8 mouse cellular contexts compared by ENCODE assay signal in the genomic region with DNA sequence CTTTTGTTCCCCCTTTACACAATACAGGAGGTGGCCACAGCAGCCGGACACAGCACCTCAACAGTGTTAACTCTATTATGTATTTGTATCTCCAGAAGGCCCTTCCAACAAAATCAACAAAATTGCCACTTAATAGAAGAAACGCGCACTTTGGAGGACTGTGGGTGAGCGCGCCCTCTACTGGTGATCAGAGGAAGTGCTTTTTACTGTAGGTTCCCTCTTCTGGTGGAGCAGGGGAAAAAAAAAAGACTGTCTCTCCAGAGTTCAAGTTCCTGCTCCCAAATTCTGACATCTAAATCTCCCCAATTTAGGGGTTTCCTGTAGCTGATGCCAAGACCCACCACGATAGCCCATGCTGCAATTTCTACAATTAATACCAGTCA. TPM values are rescaled to one million over a fixed set of nuclear protein-coding genes. Genes with fewer than 3 reads are reported as not detected.
A peak's percentile ranks its signal among the peaks of the same experiment; 100 is the strongest.
DNase-seq lines count a peak whose midpoint lies in the region; ATAC-seq and TF ChIP-seq lines count a peak whose summit lies in the region.

No protein-coding gene starts in this region.

- H3K4me2 ChIP-seq in lung, embryonic 16.5 days (ENCODE audit: low read depth, low read length) = peak overlapping the region; percentile 36

- H3K27me3 ChIP-seq in C2C12 (ENCODE audit: control insufficient read depth, insufficient read depth, insufficient read length) = no peaks in the 10 kb centered on the region
- H3K27me3 ChIP-seq in lung, embryonic 16.5 days (ENCODE audit: control insufficient read depth, insufficient read depth, low read depth, low read length) = no peaks in the 10 kb centered on the region

- intact Hi-C loops in gastrocnemius, postnatal 36 days (cut with DNase I) = loop anchor here (2.0 to 10.0 kb wide), 4 partner anchors 94 to 504 kb away; no protein-coding TSS in a partner anchor

- peak; percentile 24 for ATAC-seq in lung, embryonic 16.5 days (ENCODE audit: low read depth)

- H3K4me3 ChIP-seq in C2C12 (ENCODE audit: insufficient read depth, poor library complexity, severe bottlenecking) = no peak overlapping the region
- H3K4me3 ChIP-seq in lung, embryonic 16.5 days (ENCODE audit: low read length) = no peak overlapping the region

- H3K9ac ChIP-seq in lung, embryonic 16.5 days (ENCODE audit: low read length) = no peak overlapping the region

- H3K9me3 ChIP-seq in lung, embryonic 16.5 days (ENCODE audit: control insufficient read depth, low read length) = no peaks in the 10 kb centered on the region

- peak; percentile 39 for TF ChIP-seq CTCF in C2C12 (IDR thresholded peaks at IDR 0.05; ENCODE audit: control insufficient read depth, insufficient read depth, insufficient read length)

- H3K79me2 ChIP-seq in C2C12 (ENCODE audit: control insufficient read depth, insufficient read depth) = no peaks in the 10 kb centered on the region

- H3K27ac ChIP-seq in lung, embryonic 16.5 days (ENCODE audit: low read length) = no peak overlapping the region

- DNase-seq in R1 (ENCODE audit: low read depth, low spot score) = peak; percentile 77
- peak; percentile 66 to 85 for DNase-seq in cerebellum, postnatal 4 days (ENCODE audit: low spot score in 2 of 2)
- peak; percentile 57 to 66 for DNase-seq in gastrocnemius, postnatal 36 days
- peak; percentile 84 to 86 for DNase-seq in kidney, postnatal 4 days
- peak; percentile 80 to 84 for DNase-seq in right cerebral cortex, adult 2 months (ENCODE audit: low spot score in 2 of 2)
- peak; percentile 80 for DNase-seq in urinary bladder, postnatal 25 days (ENCODE audit: low spot score)

- no peak overlapping the region for H3ac ChIP-seq in C2C12 (ENCODE audit: control insufficient read depth, insufficient read length, low read depth)

- 3% methylated on average over 6 of the region's 6 CpGs for WGBS in lung, embryonic 16.5 days

- H3K36me3 ChIP-seq in C2C12 (ENCODE audit: control insufficient read depth, insufficient read depth) = peaks cover 3% of the 10 kb centered on the region
- no peaks in the 10 kb centered on the region for H3K36me3 ChIP-seq in lung, embryonic 16.5 days (ENCODE audit: control insufficient read depth, insufficient read depth, low read length)

- H3K4me1 ChIP-seq in lung, embryonic 16.5 days (replicated peaks; ENCODE audit: control insufficient read depth, insufficient read depth, low read length) = peaks cover 14% of the 10 kb centered on the region

- H3K79me3 ChIP-seq in C2C12 (ENCODE audit: low read depth) = no peaks in the 10 kb centered on the region

TF ChIP-seq in C2C12, 6 proteins besides CTCF, POLR2A, EP300 and RAD21:
- no peak for TF ChIP-seq MAX (IDR thresholded peaks at IDR 0.05)
- TF ChIP-seq FOSL1 (IDR thresholded peaks at IDR 0.05; ENCODE audit: insufficient read depth, low read length, poor library complexity, severe bottlenecking) = no peak
- TF ChIP-seq MYOD1 (IDR thresholded peaks at IDR 0.05; ENCODE audit: control insufficient read depth, insufficient read length, low read depth) = no peak
- no peak for TF ChIP-seq USF1 (IDR thresholded peaks at IDR 0.05; ENCODE audit: low read depth)
- no peak for TF ChIP-seq CEBPB (IDR thresholded peaks at IDR 0.05; ENCODE audit: low read depth)
- no peak for TF ChIP-seq MYOG (IDR thresholded peaks at IDR 0.05; ENCODE audit: control insufficient read depth, extremely low read depth, insufficient read length)

RNA-seq across cellular contexts. Expression of a gene that starts 10.2 kb away (rescaled TPM):
- 8.4 TPM for polyA plus RNA-seq in C2C12 (2012; fragmentation: generic; extraction: Trizol)
- total RNA-seq in gastrocnemius, postnatal 36 days (2021) = 100 to 1,000 TPM; 178 to 179 TPM
- polyA plus RNA-seq in lung, embryonic 16.5 days (2015; fragmentation: Nextera tagmentation; extraction: Ambion mirVana) = 15.1 and 16.4 TPM in 2 replicates
